Mouse (Mus musculus): ENCODE results near the gene Ninj2. TPM values are rescaled to one million over a fixed set of nuclear protein-coding genes. Genes with fewer than 3 reads are reported as not detected.

Gene Ninj2
- not detected in 2 replicates for polyA plus RNA-seq (2014; fragmentation: Nextera tagmentation; extraction: Ambion mirVana)

DNA sequence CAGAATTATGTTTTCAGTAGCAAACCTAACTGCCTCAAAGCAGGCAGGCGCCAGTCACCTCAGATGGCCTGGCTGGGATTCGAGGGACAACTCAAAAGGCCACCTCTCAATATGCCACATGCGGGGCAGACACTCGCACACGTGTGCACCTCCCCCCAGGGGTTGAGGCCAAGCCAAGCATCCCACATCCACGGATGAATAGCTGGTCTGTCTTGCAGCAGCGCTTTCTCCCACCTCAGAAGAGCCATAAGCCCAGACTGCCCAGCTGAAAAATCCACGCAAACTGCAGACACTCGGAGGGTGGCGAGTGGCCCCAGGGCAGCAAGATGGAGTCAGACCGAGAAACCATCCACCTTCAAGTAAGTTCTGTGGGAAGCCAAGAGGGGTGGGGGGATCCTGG lies at the start of gene Ninj2:
Ninj2 (plus strand) TSS at position 251 of the 400 bp plus-strand sequence.
- H3K27ac ChIP-seq (ENCODE audit: low read depth, low read length), result no peak within 1 kb of the TSS
- WGBS, result 80% methylated on average over 11 of the region's 11 CpGs

DNA sequence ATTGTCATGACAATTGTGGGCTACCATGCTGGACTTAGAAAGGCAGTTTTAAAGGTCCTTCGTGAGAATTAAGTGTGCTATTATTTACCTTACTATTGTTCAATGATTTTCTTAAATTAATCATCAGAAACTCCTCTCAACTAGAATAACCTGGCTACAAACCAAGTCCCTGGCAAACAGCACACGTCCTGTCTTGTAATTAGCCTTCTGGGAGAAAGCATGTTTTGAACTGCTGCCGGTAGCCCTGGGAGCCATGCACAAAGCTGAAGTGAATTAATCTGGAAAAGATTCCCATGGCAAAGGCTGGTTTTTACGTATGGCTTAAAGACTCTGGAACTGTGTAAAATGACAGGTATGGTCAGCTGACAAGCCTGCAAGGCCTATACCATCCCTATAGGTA lies 47.7 kb upstream of the Ninj2 start:
- Histone ChIP-seq H3K27me3 (replicated peaks; ENCODE audit: control insufficient read depth, insufficient read depth, low read length) (no peaks in the 10 kb centered on the region), H3K4me1 (replicated peaks; ENCODE audit: control insufficient read depth, insufficient read depth, low read length) (no peaks in the 10 kb centered on the region), H3K36me3 (ENCODE audit: control insufficient read depth, insufficient read depth, low read length) (no peaks in the 10 kb centered on the region), H3K4me3 (ENCODE audit: low read depth, low read length) (no peak overlapping the region), H3K27ac (ENCODE audit: low read depth, low read length) (no peak overlapping the region), H3K9me3 (ENCODE audit: control insufficient read depth, low read length) (no peaks in the 10 kb centered on the region), H3K4me2 (no peak overlapping the region), H3K9ac (ENCODE audit: low read depth, low read length) (no peak overlapping the region)
- no peak for DNase-seq (ENCODE audit: low spot score)
- no peak for ATAC-seq (replicated peaks; ENCODE audit: low FRiP score)
- WGBS, result 84% methylated on average over 4 of the region's 4 CpGs

More for the DNA sequence above, at the start of gene Ninj2:
- H3K9ac ChIP-seq (ENCODE audit: low read depth, low read length), result no peak within 1 kb of the TSS
- peaks cover 3% of the 10 kb centered on the region; the same call in 1 of the 2 replicates for H3K4me1 ChIP-seq (replicated peaks; ENCODE audit: control insufficient read depth, insufficient read depth, low read length)
- no peak for DNase-seq (ENCODE audit: low spot score)
- no peaks in the 10 kb centered on the region for H3K36me3 ChIP-seq (ENCODE audit: control insufficient read depth, insufficient read depth, low read length)
- no peak within 1 kb of the TSS for H3K4me3 ChIP-seq (ENCODE audit: low read depth, low read length)
- no peak for ATAC-seq (replicated peaks; ENCODE audit: low FRiP score)
- H3K4me2 ChIP-seq, result no peak within 1 kb of the TSS
- no peaks in the 10 kb centered on the region for H3K27me3 ChIP-seq (replicated peaks; ENCODE audit: control insufficient read depth, insufficient read depth, low read length)
- H3K9me3 ChIP-seq (ENCODE audit: control insufficient read depth, low read length), result no peaks in the 10 kb centered on the region

DNA sequence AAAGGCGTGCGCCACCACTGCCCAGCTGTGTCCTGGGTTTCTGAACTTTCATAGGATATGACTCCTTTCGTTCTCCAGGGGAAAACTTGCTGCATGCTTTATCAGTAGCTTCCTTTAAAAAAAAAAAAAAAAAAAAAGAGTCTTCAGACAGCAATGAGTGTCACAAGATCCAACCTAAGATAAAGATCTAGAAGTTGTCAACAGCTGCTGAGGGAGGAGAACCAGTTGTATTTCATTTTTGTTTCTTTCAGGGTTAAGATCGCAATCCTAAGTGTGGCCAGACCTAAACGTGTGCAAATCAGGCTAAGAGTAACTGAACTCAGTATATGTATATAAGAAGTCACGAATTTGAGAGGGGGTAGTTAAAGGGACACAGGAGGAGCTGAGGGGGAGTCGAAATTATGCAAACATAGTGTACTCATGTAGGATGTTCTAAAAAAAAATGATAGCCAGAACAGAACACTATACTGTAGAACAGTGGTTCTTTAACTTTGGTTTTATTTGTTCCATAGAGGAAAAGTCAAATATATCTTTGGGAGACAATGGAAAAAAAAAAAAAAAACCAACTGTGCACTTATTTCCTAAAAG lies 45.4 kb upstream of the Ninj2 start:
- no peak overlapping the region for H3K9ac ChIP-seq (ENCODE audit: low read depth, low read length)
- H3K4me2 ChIP-seq, result no peak overlapping the region
- no peak for DNase-seq (ENCODE audit: low spot score)
- no peaks in the 10 kb centered on the region for H3K9me3 ChIP-seq (ENCODE audit: control insufficient read depth, low read length)
- H3K36me3 ChIP-seq (ENCODE audit: control insufficient read depth, insufficient read depth, low read length), result no peaks in the 10 kb centered on the region
- H3K4me1 ChIP-seq (replicated peaks; ENCODE audit: control insufficient read depth, insufficient read depth, low read length), result no peaks in the 10 kb centered on the region
- 60% methylated on average over 7 of the region's 7 CpGs for WGBS
- H3K4me3 ChIP-seq (ENCODE audit: low read depth, low read length), result no peak overlapping the region
- H3K27me3 ChIP-seq (replicated peaks; ENCODE audit: control insufficient read depth, insufficient read depth, low read length), result no peaks in the 10 kb centered on the region
- H3K27ac ChIP-seq (ENCODE audit: low read depth, low read length), result no peak overlapping the region
- ATAC-seq (replicated peaks; ENCODE audit: low FRiP score), result no peak

DNA sequence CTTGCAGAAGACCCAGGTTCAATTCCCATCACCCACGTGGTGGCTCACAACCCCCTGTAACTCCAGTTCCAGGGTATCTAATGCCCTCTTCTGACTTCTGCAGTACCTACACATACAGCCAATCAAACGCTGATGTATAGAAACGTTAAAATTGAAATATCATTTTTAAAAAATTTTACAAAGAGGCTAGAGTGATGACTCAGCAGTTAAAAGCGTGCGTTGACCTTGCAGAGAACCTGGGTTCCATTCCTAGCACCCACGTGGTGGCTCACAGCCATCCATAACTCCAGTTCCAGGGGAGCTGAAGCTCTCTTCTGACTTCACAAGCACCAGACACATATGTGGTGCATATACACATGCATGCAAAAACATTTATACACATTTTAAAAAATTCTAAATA lies 38.7 kb upstream of the Ninj2 start:
- H3K36me3 ChIP-seq (ENCODE audit: control insufficient read depth, insufficient read depth, low read length), result no peaks in the 10 kb centered on the region
- no peak for DNase-seq (ENCODE audit: low spot score)
- H3K27me3 ChIP-seq (replicated peaks; ENCODE audit: control insufficient read depth, insufficient read depth, low read length), result no peaks in the 10 kb centered on the region
- no peak overlapping the region for H3K4me2 ChIP-seq
- H3K9ac ChIP-seq (ENCODE audit: low read depth, low read length), result no peak overlapping the region
- no peaks in the 10 kb centered on the region for H3K9me3 ChIP-seq (ENCODE audit: control insufficient read depth, low read length)
- WGBS, result 77% methylated on average over 6 of the region's 6 CpGs
- no peaks in the 10 kb centered on the region for H3K4me1 ChIP-seq (replicated peaks; ENCODE audit: control insufficient read depth, insufficient read depth, low read length)
- no peak for ATAC-seq (replicated peaks; ENCODE audit: low FRiP score)
- H3K4me3 ChIP-seq (ENCODE audit: low read depth, low read length), result no peak overlapping the region
- H3K27ac ChIP-seq (ENCODE audit: low read depth, low read length), result no peak overlapping the region

DNA sequence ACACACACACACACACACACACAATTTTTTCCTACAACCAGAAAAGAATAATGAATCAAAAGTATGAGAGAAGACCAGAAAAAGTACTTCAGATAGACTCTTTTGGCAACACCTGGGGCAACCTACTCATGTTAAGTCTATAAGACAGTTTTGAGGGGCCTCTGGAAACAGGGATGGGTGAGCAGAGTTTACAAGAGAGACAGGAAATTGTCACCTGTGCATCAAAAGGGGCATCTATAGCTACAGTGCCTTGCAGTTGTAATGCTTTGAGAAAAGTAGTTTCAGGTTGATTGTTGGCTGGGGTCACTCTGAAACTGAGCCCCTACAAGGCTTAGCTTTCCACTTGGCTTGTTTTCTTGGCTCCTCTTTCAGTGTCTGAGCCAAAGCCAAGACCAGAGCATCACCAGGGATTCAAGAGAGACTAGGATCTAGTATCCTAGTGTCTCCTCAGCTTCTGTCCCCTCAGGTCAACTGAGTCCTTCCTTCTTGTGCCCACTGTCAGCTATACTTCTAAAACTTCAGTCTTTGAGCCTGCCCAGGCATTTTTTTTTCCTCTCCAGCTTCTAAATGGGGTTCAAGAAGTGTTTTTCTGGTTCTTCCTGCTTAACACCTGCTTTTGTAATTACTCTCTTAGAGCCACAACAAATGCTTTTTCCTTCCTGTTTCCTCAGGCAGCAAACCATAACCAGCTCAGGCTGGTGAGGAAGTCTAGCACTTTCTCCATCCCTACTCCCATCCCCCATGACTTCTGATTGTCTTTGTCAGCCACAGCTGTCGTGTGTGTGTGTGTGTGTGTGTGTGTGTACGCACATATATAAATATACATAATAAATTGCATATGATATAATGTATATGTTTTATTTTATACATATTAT lies 37.2 kb upstream of the Ninj2 start:
- Histone ChIP-seq H3K9ac (ENCODE audit: low read depth, low read length) (no peak overlapping the region), H3K36me3 (ENCODE audit: control insufficient read depth, insufficient read depth, low read length) (no peaks in the 10 kb centered on the region), H3K27ac (ENCODE audit: low read depth, low read length) (no peak overlapping the region), H3K4me2 (no peak overlapping the region), H3K4me3 (ENCODE audit: low read depth, low read length) (no peak overlapping the region), H3K4me1 (replicated peaks; ENCODE audit: control insufficient read depth, insufficient read depth, low read length) (no peaks in the 10 kb centered on the region), H3K9me3 (ENCODE audit: control insufficient read depth, low read length) (no peaks in the 10 kb centered on the region), H3K27me3 (replicated peaks; ENCODE audit: control insufficient read depth, insufficient read depth, low read length) (no peaks in the 10 kb centered on the region)
- no peak for ATAC-seq (replicated peaks; ENCODE audit: low FRiP score)
- 44% methylated on average over 2 of the region's 2 CpGs for WGBS
- DNase-seq (ENCODE audit: low spot score), result no peak

DNA sequence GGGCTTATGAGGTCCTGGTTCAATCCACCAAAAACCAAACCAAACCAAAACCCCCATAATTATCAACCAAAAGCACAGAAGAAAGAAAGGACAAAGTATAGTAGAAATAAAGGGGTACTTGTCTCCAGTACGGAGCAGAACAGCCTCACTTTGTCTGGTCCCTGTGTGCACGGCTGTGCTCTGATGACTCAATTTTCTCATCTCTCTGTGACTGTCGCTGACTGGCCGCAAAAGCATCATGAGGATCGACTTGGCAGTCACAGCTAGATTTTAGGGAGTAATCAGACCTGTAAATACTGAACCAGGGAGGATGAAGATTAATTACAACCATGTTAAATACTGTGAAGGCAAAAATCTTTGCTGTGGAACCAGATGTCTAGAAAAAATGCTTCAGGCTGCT lies 30.2 kb upstream of the Ninj2 start:
- DNase-seq (ENCODE audit: low spot score) (no peak), ATAC-seq (replicated peaks; ENCODE audit: low FRiP score) (no peak)
- no peak overlapping the region for H3K4me3 ChIP-seq (ENCODE audit: low read depth, low read length)
- H3K9me3 ChIP-seq (ENCODE audit: control insufficient read depth, low read length), result no peaks in the 10 kb centered on the region
- H3K27ac ChIP-seq (ENCODE audit: low read depth, low read length), result no peak overlapping the region
- H3K9ac ChIP-seq (ENCODE audit: low read depth, low read length), result no peak overlapping the region
- H3K36me3 ChIP-seq (ENCODE audit: control insufficient read depth, insufficient read depth, low read length), result no peaks in the 10 kb centered on the region
- no peak overlapping the region for H3K4me2 ChIP-seq
- 87% methylated on average over 5 of the region's 5 CpGs for WGBS
- no peaks in the 10 kb centered on the region for H3K4me1 ChIP-seq (replicated peaks; ENCODE audit: control insufficient read depth, insufficient read depth, low read length)
- H3K27me3 ChIP-seq (replicated peaks; ENCODE audit: control insufficient read depth, insufficient read depth, low read length), result no peaks in the 10 kb centered on the region

DNA sequence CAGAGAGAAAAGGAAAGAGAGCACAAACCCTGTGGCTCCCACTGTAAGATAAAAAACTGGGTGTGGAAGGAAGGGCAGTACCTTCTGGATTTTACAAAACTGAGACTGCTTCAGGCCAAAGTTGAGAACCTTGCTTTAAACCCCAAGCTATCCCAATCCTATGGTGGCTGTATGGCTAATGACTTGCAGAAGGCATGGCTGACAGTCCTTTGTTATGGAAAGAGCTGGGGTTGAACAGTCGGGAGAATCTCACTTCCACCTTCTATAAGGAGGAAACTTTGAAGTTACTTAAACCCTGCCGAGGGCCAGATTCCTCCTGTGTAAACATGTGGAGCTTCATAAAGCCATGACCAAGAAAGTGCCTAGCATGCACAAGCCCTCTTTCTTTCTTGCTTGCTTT lies 28.5 kb upstream of the Ninj2 start:
- ATAC-seq (replicated peaks; ENCODE audit: low FRiP score) (no peak), DNase-seq (ENCODE audit: low spot score) (no peak)
- WGBS, result 54% methylated on average over 2 of the region's 2 CpGs
- no peaks in the 10 kb centered on the region for H3K4me1 ChIP-seq (replicated peaks; ENCODE audit: control insufficient read depth, insufficient read depth, low read length)
- no peaks in the 10 kb centered on the region for H3K27me3 ChIP-seq (replicated peaks; ENCODE audit: control insufficient read depth, insufficient read depth, low read length)
- H3K4me3 ChIP-seq (ENCODE audit: low read depth, low read length), result no peak overlapping the region
- H3K4me2 ChIP-seq, result no peak overlapping the region
- H3K27ac ChIP-seq (ENCODE audit: low read depth, low read length), result no peak overlapping the region
- no peaks in the 10 kb centered on the region for H3K36me3 ChIP-seq (ENCODE audit: control insufficient read depth, insufficient read depth, low read length)
- H3K9me3 ChIP-seq (ENCODE audit: control insufficient read depth, low read length), result no peaks in the 10 kb centered on the region
- H3K9ac ChIP-seq (ENCODE audit: low read depth, low read length), result no peak overlapping the region

DNA sequence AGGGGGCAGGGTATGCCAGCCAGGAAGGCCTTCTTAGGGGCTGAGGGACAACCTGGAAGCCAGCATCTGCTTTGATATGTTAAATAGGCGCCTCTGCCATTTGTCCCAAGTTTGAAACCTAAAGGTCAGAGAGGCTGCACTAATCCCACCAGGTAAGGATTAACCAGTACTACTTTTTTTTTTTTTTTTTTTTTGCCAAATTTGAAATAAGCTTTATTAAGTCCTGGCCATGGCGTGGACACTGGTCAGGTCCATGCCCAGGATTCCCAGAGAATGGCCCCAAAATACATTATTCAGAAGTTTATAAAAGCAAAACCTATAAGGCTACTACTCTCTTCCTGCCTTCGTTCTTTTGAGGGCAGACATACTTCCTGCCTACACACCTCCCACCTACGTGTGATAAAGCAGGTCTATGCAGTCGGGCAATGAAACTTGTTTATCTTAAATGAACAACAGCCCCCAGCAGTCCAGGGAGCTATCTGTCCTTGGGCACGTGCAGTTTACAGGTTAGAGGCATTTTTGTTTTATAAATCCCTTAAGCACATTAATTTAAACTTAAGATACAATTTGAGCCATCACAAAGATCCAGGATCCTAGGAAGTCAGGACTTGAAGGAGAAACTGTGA lies 27.5 kb upstream of the Ninj2 start:
- Histone ChIP-seq H3K36me3 (ENCODE audit: control insufficient read depth, insufficient read depth, low read length) (no peaks in the 10 kb centered on the region), H3K27ac (ENCODE audit: low read depth, low read length) (no peak overlapping the region), H3K9ac (ENCODE audit: low read depth, low read length) (no peak overlapping the region), H3K4me3 (ENCODE audit: low read depth, low read length) (no peak overlapping the region), H3K9me3 (ENCODE audit: control insufficient read depth, low read length) (no peaks in the 10 kb centered on the region), H3K27me3 (replicated peaks; ENCODE audit: control insufficient read depth, insufficient read depth, low read length) (no peaks in the 10 kb centered on the region), H3K4me2 (no peak overlapping the region), H3K4me1 (replicated peaks; ENCODE audit: control insufficient read depth, insufficient read depth, low read length) (no peaks in the 10 kb centered on the region)
- peak; percentile 64; the same call in 1 of the 2 replicates for ATAC-seq (replicated peaks; ENCODE audit: low FRiP score)
- WGBS, result 44% methylated on average over 6 of the region's 6 CpGs
- no peak for DNase-seq (ENCODE audit: low spot score)

Data from liver, embryonic 11.5 days (tissue).